Mouse (Mus musculus) cerebellum, adult 2 months (tissue): Measurements from ENCODE around the gene Snai1. TPM values are rescaled to one million over a fixed set of nuclear protein-coding genes. Genes with fewer than 3 reads are reported as not detected.
A peak's percentile ranks its signal among the peaks of the same experiment; 100 is the strongest.

Source experiments
- DNase-seq, 2 experiments: peaks; one replicate each; pipeline ENCODE4 v3.0.0; 2021
- H3K27ac ChIP-seq: fragments of 200-500 bp; 2 replicates; pipeline ENCODE4 v1.5.1; 2012; ENCODE audit warnings: low read length, control low read depth, inconsistent platforms; ENCODE audit not compliant: insufficient read depth
- H3K27me3 ChIP-seq: fragments of 200-500 bp; 2 replicates; pipeline ENCODE4 v1.6.1; 2012; ENCODE audit warnings: inconsistent platforms, mild to moderate bottlenecking, low read length, moderate library complexity; ENCODE audit not compliant: control insufficient read depth, insufficient read depth
- H3K4me1 ChIP-seq: fragments of 200-500 bp; 2 replicates; pipeline ENCODE4 v1.6.1; 2011; ENCODE audit warnings: low read length; ENCODE audit not compliant: control insufficient read depth, insufficient read depth
- H3K4me3 ChIP-seq: fragments of 200-500 bp; replicated peaks from 2 replicates; pipeline ENCODE3; 2011; ENCODE audit warnings: mild to moderate bottlenecking, low read depth, low read length, control low read depth; ENCODE audit not compliant: insufficient read depth
- CTCF ChIP-seq: fragments of 200-500 bp; IDR thresholded peaks from 2 replicates; pipeline ENCODE4 v1.5.1; 2011; ENCODE audit warnings: low read depth, mild to moderate bottlenecking, control low read depth, low read length, moderate library complexity, borderline replicate concordance; ENCODE audit not compliant: insufficient read depth
- POLR2A ChIP-seq: fragments of 200-500 bp; IDR thresholded peaks from 2 replicates; pipeline ENCODE4 v1.6.1; 2011; ENCODE audit warnings: low read length, control low read depth, borderline replicate concordance; ENCODE audit not compliant: insufficient read depth
- WGBS: fragments of 180-500 bp; shearing (Covaris S2); methylation state at CpG from one replicate; pipeline ENCODE4 v1.1.7; 2018; 5-methylcytosine and 5-hydroxymethylcytosine counted together
- polyA plus RNA-seq: library from polyadenylated mRNA; depleted of rRNA; stranded (reverse); fragments of >200 nt; gene quantifications from 2 replicates; pipeline ENCODE4 v1.2.3, GENCODE M21; 2012

The Snai1 gene
- polyA plus RNA-seq, 1 experiment: 1.1 TPM

DNA sequence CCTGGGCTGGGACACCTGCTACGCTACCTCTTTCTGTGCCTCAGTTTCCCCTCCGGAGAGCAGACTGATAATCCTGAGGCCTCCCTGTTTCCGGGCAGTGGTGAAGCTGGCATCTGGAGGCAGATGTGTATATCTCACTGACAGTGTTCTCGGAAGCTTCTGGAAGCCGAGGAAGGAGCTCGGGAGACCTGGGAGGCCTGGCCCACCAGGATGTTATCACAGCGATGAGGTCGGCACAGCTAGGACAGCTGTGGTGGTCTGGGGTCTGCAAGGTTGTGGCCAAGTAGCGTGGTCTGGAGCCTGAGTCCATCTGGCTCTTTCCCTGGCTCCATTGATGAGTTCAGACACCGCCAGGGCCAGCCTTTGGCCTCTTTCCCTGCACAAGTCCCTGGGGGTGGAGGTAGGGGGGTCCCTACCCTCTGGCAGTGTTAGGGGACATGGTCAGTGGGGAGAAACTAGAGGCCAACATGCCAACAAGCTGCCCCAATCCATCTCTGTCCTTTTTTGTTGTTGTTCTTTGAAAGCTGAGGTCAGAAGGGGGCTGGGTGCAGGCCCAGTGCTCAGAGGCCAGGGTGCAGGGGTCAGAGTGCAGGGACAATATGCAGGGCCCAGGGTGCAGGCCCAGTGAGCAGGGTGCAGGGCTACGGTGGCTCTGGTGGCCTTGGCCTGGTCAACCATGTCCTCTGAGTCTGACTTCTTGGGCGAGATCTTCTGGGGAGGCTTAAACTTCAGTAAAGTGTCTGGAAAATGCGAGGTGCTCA, 26.7 kb downstream of the Snai1 start:
- no peak overlapping the region for H3K27ac ChIP-seq
- 74% methylated on average over 13 of the region's 13 CpGs for WGBS
- no peaks in the 10 kb centered on the region for H3K4me1 ChIP-seq
- no peak overlapping the region for H3K4me3 ChIP-seq
- no peak for DNase-seq
- no peaks in the 10 kb centered on the region for H3K27me3 ChIP-seq
- TF ChIP-seq CTCF: no peak
- no peak for TF ChIP-seq POLR2A

DNA sequence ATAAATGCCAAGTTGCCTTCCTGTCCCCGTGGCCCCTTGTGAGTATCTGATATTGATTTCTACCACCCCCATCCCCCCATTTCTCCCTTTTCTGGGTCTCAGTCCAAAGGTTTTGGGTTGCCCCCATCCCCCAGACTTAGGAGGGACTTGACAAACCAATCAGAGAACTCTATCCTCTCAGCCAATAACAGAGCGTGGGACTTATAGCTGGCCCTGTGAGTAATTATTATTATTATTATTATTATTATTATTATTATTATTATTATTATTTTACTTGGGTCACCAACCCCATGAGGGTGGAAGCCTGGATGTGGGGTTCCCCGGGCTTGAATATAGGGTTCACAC, 27.3 kb downstream of the Snai1 start:
- Histone ChIP-seq H3K27me3 (no peaks in the 10 kb centered on the region), H3K27ac (no peak overlapping the region), H3K4me1 (no peaks in the 10 kb centered on the region), H3K4me3 (no peak overlapping the region)
- TF ChIP-seq CTCF: no peak
- no peak for TF ChIP-seq POLR2A
- WGBS: 85% methylated on average over 3 of the region's 3 CpGs
- DNase-seq: no peak

DNA sequence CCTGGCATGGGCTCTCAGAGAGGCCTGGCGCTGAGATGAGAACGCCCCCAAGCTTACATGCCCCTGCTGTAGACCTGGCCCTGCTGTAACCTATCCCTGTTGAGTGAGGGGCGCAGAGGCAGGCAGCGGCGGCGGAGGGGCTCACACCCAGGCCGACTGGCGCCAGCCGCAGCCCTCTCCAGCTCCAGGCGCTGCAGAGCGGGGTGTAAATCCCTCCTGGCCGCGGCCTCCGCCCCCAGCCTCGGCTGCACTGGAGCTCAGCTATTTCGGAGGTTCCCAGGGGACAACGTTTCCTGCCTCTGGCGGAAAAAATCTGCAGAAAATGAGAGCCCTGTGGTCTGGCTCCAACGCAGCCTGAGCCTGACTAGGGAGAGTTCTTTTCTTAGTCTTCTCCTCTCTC, 27.7 kb downstream of the Snai1 start:
- no peaks in the 10 kb centered on the region for H3K27me3 ChIP-seq
- H3K27ac ChIP-seq: no peak overlapping the region
- no peak overlapping the region for H3K4me3 ChIP-seq
- TF ChIP-seq CTCF (no peak), POLR2A (no peak)
- no peaks in the 10 kb centered on the region for H3K4me1 ChIP-seq
- DNase-seq: no peak
- WGBS: 51% methylated on average over 19 of the region's 19 CpGs

- H3K27me3 ChIP-seq: no peaks in the 10 kb centered on the region
- no peaks in the 10 kb centered on the region for H3K4me1 ChIP-seq
- no peak overlapping the region for H3K27ac ChIP-seq
- H3K4me3 ChIP-seq: no peak overlapping the region
- TF ChIP-seq POLR2A: no peak
- TF ChIP-seq CTCF: no peak
- 82% methylated on average over 9 of the region's 9 CpGs for WGBS
- no peak for DNase-seq
These were observed 30.1 kb downstream of the Snai1 start for GRCm38 (mm10) chr2:167568112-167568511.

DNA sequence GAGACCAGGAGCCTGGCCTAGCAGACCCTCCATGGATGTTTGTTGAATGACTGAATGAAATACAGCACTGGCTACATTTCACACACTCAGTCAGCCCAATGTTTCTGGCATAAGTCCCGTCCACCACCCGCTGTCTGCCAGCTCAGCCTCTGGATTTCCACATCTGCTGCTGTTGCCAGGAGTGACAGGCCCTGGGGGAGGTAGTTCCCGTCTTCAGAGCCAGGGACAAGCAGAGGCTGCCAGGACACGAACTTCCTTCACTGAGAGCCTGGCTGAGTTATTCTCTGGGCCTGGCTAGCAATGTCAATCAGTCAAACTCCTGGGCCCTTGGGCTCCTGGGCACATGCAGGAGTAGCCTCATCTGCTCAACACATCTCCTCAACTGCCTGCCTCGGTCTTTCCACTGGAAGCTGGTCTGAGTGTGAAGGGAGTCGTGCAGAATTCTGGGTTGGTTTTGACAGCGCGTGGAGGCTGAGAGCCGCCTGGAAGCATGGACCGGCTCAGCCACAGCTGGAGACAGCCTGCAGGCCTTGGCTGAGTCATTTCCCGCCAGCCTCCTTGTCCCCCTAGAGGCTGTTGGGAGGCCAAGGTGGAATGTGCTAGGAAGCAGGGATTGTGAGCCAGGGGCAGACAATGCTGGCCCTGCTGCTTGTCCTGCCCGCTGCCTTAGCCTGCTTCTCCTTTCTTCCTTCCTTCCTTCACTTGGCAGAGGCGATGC, 32.1 kb downstream of the Snai1 start:
- 56% methylated on average over 13 of the region's 13 CpGs for WGBS
- no peaks in the 10 kb centered on the region for H3K27me3 ChIP-seq
- TF ChIP-seq POLR2A (no peak), CTCF (no peak)
- no peak overlapping the region for H3K4me3 ChIP-seq
- H3K27ac ChIP-seq: no peak overlapping the region
- no peaks in the 10 kb centered on the region for H3K4me1 ChIP-seq
- peak in 1 of 2 experiments; percentile 22 for DNase-seq

GRCm38 (mm10) chr2:167570815-167571214, 32.8 kb downstream of the Snai1 start:
- Histone ChIP-seq H3K4me1 (no peaks in the 10 kb centered on the region), H3K27me3 (no peaks in the 10 kb centered on the region), H3K4me3 (no peak overlapping the region), H3K27ac (no peak overlapping the region)
- TF ChIP-seq CTCF (no peak), POLR2A (no peak)
- DNase-seq: no peak
- 68% methylated on average over 6 of the region's 6 CpGs for WGBS

DNA sequence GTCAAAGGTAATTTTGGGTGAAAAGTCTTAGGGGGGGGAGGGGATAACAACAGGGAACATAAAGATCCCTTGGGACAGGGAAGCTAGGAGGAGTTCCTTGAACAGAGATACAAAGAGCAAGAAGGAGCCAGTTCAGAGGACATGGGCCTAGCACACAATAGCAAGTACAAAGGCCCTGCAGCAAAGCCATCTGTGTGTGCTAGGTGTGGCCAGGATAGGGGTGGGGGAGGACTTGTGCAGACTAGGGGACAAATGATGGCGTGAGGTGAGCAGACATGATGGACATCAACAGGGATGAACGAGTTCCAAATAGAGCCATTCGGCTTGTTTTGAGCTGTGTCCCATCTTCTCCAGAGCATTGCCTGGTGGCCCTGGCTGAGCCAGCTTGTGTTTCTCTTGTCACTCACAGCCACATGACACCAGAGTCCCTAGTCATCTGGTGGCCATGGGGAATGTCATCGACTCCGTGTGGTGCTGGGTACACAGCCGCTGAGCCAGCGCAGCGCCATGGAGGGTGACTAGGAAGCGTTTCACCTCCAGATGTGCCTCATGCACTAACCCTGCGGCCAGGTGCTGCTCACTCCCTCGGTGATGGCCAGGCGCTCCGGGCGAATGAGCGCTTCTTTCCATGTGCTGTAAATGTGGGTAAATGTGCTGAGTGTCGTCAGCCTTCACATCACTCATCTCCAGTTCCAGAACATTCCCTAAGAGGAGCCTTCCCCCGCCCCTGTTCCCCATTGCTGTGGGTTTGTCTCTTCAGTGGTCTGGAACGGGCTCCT, 33.6 kb downstream of the Snai1 start:
- Histone ChIP-seq H3K4me3 (no peak overlapping the region), H3K27me3 (no peaks in the 10 kb centered on the region), H3K27ac (no peak overlapping the region), H3K4me1 (no peaks in the 10 kb centered on the region)
- no peak for DNase-seq
- 85% methylated on average over 18 of the region's 18 CpGs for WGBS
- no peak for TF ChIP-seq CTCF
- no peak for TF ChIP-seq POLR2A

GRCm38 (mm10) chr2:167574814-167575213, 36.8 kb downstream of the Snai1 start:
- 29% methylated on average over 9 of the region's 9 CpGs for WGBS
- DNase-seq: no peak
- Histone ChIP-seq H3K4me3 (no peak overlapping the region), H3K27me3 (no peaks in the 10 kb centered on the region), H3K4me1 (no peaks in the 10 kb centered on the region), H3K27ac (no peak overlapping the region)
- TF ChIP-seq POLR2A (no peak), CTCF (no peak)
